Mouse (Mus musculus) cerebellum, postnatal 14 days (tissue): ENCODE measurements at regions not wholly inside any gene's neighbourhood (a gene's known extent, or its start where the extent isn't known, plus 50 kb on each side); places are given as distances from the start of the nearest gene placed in this dataset.
"Not testable (repeated sequence)": the region's sequence is repeated elsewhere in the genome, so short reads cannot be mapped to it uniquely, and the experiment has no call there.

Source experiments
- DNase-seq, 2 experiments: peaks; one replicate each; pipeline ENCODE4 v3.0.0; 2021; ENCODE audit warnings: mixed read lengths in 2 of 2

DNA sequence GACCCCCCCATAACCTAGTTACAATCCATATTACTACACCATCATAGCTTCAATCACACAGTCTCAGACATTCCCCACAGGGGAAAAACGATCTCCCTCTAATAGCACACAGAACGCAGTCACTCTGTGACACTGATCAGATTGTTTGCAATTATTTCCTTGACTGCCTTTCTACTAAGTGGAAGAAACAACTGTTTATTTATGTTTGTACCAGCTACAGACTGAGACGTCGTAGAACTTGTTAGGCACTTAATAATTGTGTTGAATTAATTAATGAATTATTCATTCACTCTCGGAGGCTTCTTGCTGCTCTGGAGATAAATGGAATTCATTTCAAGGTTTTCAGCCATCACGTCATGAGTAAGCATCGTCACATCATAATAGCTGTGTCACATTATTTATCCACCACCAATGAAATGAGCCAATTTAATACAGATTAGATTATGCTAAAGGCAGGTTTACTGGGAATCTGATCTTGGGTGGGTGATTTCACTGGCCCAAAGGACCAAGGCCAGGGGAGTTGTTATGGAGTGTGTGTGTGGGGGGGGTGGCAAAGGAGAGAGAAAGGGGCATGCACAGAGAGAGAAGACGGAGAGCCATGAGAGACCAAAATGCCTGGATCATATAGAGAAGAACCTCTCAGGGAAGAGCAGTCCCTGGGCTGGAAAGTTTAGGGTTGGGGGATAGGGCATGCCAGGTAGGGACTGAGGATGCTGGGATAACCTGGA lies 355.7 kb upstream of the Zwint start:
- no peak for DNase-seq

DNA sequence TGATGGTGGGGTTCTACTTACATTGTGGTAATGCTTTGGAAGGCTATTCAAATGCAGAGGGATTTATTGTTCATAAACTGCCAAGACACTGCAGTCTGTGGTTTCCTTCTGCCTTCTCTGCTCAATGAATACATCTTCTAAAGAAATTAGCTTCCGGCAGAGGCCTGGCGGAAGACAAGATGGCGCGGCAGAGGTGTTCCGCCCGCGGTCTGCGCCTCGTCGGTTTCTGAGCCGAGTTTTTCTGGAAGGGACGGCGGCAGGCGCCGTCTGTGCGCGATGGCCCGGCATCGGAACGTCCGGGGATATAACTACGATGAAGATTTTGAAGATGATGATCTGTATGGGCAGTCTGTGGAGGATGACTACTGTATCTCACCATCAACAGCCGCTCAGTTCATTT lies 345.6 kb upstream of the Zwint start:
- not testable (repeated sequence) for DNase-seq

- DNase-seq: no peak
These were observed 336.3 kb upstream of the Zwint start for GRCm38 (mm10) chr10:72318308-72318707.

DNA sequence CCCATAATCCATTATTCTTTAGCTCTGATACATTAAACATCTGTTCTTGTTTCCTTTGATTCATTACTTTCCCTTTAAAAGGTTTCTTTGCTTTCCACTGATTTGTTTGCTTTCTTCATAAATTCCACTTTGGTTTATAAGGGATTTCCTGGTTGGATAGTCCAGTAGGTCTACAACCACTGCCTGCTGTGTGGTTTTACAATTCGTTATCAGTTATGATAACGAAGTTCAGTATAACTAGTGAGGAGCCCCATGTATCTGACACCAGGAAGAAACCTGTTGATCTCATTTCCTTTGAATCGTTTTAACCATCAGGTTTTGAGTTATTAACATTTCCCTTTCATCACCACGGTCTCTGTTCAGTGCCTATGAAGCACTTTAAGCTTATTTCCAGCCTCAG lies 334.3 kb upstream of the Zwint start:
- no peak for DNase-seq

DNA sequence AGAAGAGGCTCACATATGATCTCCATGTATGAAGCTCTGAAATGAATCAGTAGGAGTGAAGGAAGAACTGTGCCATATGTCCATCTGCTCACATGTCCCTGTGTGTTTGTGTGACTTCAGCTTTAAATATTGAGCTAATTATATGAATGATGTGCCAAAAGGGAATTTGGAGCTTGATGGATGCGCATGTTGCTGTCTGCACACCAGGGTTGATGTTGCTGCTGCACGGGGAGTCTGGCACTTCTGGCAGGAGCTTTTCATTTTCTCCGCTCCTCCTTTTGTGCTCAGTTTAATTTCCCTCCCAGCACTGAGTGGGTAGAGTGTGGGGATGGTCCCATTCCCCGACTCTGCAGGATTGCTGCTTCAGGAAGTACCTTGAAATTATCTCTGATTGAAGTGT lies 328.0 kb upstream of the Zwint start:
- DNase-seq: peak; percentile 2 to 7

DNA sequence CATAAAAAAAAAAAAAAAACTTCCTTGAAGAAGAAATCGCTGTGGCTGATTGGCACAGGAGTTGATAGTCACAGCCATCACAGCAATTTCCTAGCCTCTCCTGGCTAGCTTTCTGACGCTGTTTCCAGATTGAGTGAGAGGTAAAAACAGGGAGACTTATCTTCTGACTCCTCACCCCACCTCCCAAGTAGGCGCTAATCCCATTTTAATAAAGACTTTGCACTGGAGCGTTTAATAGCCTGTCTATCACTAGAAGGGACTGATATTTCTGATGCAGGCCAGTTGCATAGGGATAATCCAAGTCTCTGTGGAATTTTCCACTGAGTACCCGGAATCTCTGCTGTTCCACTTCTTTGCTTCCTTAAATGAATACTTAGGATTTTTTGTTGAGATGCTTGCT lies 307.4 kb upstream of the Zwint start:
- no peak for DNase-seq

- no peak for DNase-seq
These were observed 306.5 kb upstream of the Zwint start for GRCm38 (mm10) chr10:72347949-72348663.

GRCm38 (mm10) chr10:72352810-72353209 lies 301.8 kb upstream of the Zwint start:
- DNase-seq: no peak

DNA sequence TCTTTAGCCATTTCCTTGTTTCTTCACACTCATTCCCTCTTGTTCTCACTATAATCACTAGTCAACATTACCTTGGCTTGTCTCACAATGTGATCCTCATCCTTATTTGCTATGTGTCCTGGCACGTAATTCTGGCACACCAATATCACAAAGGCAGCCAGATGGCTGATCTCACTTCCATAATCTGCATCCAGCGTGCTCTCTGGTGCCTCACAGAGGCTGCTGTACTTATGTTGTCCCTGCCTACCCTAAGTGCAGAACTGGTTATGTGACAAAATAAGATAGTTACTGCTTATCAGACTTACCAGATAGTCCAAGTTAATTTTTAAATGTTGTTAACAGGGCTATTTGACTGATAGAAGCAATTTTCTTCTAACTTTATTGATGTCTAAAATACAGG lies 301.1 kb upstream of the Zwint start:
- peak; percentile 49 to 60 for DNase-seq

DNA sequence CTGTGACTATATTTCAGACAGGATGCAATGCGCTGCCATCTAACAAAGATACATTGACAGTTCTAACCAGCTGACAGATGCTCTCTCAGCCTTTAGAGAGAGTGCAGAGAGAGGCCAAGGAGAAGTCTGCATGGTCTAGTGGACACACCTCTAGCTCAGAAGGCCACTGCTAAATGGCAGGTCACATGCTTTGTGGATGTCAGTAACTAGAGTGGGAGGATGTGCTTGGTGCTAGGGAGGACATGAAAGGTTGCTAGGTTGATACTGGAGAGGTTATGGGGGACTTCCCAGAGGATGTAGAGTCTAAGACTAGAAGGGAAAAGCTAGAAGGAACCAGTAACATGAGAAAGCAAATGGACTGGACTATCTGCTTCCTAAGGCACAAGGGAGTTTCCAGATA lies 271.3 kb upstream of the Zwint start:
- DNase-seq: no peak

- DNase-seq: no peak
These were observed 269.8 kb upstream of the Zwint start for GRCm38 (mm10) chr10:72384826-72385225.

DNA sequence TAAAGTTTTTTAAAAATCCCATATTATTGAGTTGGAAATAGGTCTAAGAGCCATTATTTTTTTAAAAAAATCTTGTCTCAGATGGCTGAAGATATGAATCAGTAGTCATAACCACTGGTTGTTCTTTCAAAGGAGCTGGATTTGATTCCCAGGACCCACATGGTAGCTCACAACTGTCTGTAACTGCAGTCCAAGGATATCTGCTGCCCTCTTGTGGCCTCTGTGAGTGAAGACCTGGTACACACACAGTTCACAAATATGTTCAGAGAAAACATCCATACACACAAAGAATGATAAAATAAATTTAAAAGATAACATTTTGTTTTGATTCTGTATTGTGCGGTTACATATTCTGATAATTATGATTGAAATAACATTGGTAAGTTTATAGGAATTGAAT lies 263.2 kb upstream of the Zwint start:
- peak; percentile 24 to 39 for DNase-seq

GRCm38 (mm10) chr10:72393279-72394041 lies 261.2 kb upstream of the Zwint start:
- peak; percentile 62 to 64 for DNase-seq

DNA sequence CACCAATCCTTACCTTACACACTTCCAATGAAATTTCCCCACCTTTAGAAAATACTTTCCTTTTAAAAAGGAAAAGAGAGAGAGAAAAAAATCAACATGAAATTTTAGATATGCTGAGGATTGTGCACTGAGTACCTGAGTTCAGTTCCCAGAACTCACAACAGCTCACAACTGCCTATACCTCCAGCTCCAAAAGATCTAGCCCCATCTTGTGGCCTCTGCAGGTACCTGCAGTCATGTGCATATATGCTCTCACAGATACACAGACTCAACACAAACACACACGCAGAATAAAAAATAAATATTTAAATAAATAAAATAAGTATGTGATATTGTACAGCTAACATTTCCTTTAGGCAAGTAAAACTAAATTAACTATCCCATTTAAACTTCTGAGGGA lies 260.3 kb upstream of the Zwint start:
- DNase-seq: no peak

DNA sequence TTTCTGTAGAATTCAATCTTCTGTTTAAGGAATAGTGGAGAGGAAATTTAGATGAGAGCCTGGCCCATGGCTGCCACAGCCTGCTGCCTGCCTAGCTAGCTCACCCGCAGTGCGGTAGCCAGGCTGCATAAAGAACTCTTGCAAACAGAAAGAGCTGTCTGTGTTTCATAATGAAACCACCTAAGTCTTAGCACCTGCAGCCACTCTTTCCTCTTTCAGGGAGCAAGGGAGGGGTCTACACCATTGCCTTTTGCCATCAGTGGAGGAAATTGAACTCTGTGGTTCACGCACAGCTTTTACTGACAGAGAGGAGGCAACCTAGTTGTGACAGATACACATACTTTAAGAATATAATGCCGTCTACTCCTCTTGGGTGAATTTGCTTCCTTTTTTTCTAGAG lies 251.4 kb upstream of the Zwint start:
- DNase-seq: peak; percentile 2 to 8

DNA sequence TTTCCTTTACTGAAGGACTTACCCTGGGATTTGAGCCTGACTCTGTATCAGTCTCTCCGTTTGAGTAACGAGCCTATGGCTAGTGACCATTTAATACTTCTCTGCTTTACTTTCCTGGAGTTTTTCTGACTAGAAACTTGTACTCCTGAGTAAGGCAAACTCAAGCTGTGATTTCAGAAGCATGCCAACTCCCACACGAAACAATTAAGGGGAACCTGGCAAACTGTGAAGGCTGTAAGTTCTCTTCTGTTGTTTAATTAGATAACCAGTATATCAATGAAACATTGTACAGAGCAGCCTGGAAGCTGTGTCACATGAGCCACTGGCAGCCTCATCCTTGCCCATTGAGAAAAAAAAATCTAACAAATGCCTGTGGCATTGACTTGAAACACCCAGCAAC lies 244.3 kb upstream of the Zwint start:
- no peak for DNase-seq

- DNase-seq: no peak
These were observed 243.0 kb upstream of the Zwint start for GRCm38 (mm10) chr10:72411670-72412069.

- no peak for DNase-seq
These were observed 200.0 kb upstream of the Zwint start for GRCm38 (mm10) chr10:72454629-72455028.

DNA sequence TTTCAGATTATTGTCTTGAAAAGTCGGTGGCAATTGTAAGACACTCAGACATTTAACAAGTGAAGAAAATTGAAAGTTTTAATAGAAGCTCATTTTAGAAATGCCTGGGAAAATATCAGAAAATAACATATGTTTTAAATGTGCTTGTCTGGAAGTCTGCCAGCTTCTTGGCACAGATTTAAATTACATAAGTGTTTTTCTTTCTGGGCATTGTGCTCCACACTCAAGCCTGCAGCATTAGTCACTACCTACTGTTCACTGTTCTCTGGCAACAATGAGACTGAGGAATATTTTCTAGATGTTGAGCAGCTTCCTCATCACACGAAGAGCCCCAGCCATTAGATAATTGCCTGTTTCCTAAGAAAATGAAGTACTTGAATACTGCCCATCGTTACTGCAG lies 170.3 kb upstream of the Zwint start:
- peak in 1 of 2 experiments; percentile 5 for DNase-seq

- no peak for DNase-seq
These were observed 122.2 kb upstream of the Zwint start for GRCm38 (mm10) chr10:72532431-72532830.

GRCm38 (mm10) chr10:72533427-72533826 lies 121.2 kb upstream of the Zwint start:
- DNase-seq: no peak

- DNase-seq: no peak
These were observed 120.8 kb upstream of the Zwint start for GRCm38 (mm10) chr10:72533859-72534258.

DNA sequence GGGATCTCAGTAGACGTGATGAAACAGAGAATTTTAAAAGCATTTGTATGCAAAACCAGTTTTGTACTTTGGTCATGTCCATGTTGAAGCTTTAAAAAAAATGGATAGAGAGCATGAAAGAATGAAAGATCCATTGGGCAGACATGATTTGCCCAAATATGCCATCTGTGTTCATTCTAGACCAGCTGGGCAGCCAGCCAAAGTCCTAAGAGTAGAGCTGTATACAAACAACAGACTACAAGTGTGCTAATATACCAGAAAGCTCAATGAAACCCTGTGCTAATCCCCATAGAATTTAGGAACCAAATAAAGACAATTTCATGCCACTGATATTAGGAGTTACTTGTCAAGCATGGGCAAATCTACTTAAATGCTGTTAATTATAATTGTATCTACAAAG lies 105.1 kb upstream of the Zwint start:
- DNase-seq: peak; percentile 72 to 79

- no peak for DNase-seq
These were observed 103.1 kb upstream of the Zwint start for GRCm38 (mm10) chr10:72551561-72551960.
